ENCODE assay signal across 8 mouse cellular contexts in the genomic region with DNA sequence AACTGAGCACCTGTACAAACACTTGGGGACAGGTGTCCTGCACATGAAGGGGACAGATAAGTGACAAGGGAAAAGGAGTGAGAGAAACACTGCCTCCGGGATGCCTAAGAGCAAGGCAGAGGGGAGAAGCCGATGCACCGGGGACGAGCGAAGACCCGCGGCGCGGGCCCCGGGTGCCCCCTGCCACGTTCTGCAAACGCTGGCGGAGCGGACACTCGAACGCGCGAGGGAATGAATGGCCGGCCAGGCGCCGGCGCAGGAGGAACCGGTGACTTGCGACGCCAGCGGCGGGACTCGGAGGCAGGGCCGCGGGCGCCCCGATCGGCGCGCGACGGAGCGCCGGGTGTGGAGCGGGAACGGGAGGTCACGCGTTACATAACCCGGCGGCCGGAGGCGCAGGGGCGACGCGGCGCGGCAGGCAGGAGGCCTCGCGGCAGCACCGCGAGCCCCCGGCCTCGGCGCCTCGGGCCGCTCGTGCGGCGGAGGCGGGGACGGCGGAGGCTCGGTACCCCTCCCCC. TPM values are rescaled to one million over a fixed set of nuclear protein-coding genes. Genes with fewer than 3 reads are reported as not detected.
DNase-seq lines count a peak whose midpoint lies in the region; ATAC-seq lines count a peak whose summit lies in the region.

No protein-coding gene starts in this region.

- H3K27ac ChIP-seq in embryonic facial prominence, embryonic 13.5 days = peak overlapping the region; percentile 89
- peak overlapping the region; percentile 99 for H3K27ac ChIP-seq in heart, embryonic 10.5 days
- peak overlapping the region; percentile 91 for H3K27ac ChIP-seq in kidney, embryonic 15.5 days
- peak overlapping the region; percentile 96 for H3K27ac ChIP-seq in liver, embryonic 12.5 days
- peak overlapping the region; percentile 80 for H3K27ac ChIP-seq in stomach, embryonic 14.5 days (ENCODE audit: low read length)

- H3K9me3 ChIP-seq in embryonic facial prominence, embryonic 13.5 days = no peaks in the 10 kb centered on the region
- H3K9me3 ChIP-seq in heart, embryonic 10.5 days = no peaks in the 10 kb centered on the region
- no peaks in the 10 kb centered on the region for H3K9me3 ChIP-seq in kidney, embryonic 15.5 days (replicated peaks)
- no peaks in the 10 kb centered on the region for H3K9me3 ChIP-seq in liver, embryonic 12.5 days (replicated peaks)
- no peaks in the 10 kb centered on the region for H3K9me3 ChIP-seq in stomach, embryonic 14.5 days (ENCODE audit: control insufficient read depth, low read depth, low read length)

- peak overlapping the region; percentile 86 for H3K4me2 ChIP-seq in embryonic facial prominence, embryonic 13.5 days
- H3K4me2 ChIP-seq in kidney, embryonic 15.5 days = peak overlapping the region; percentile 91
- H3K4me2 ChIP-seq in liver, embryonic 12.5 days = peak overlapping the region; percentile 91
- peak overlapping the region; percentile 67 for H3K4me2 ChIP-seq in stomach, embryonic 14.5 days (replicated peaks; ENCODE audit: low read depth, low read length)

- peaks cover 16% of the 10 kb centered on the region for H3K4me1 ChIP-seq in embryonic facial prominence, embryonic 13.5 days
- H3K4me1 ChIP-seq in heart, embryonic 10.5 days = peaks cover 31% of the 10 kb centered on the region
- peaks cover 31% of the 10 kb centered on the region for H3K4me1 ChIP-seq in kidney, embryonic 15.5 days
- H3K4me1 ChIP-seq in liver, embryonic 12.5 days = peaks cover 65% of the 10 kb centered on the region
- H3K4me1 ChIP-seq in stomach, embryonic 14.5 days (ENCODE audit: control insufficient read depth, insufficient read depth, low read length) = peaks cover 12% of the 10 kb centered on the region; the same call in 1 of the 2 replicates

- H3K9ac ChIP-seq in embryonic facial prominence, embryonic 13.5 days = peak overlapping the region; percentile 90
- H3K9ac ChIP-seq in kidney, embryonic 15.5 days = peak overlapping the region; percentile 84
- H3K9ac ChIP-seq in liver, embryonic 12.5 days = peak overlapping the region; percentile 98
- H3K9ac ChIP-seq in stomach, embryonic 14.5 days (replicated peaks; ENCODE audit: low read depth, low read length) = peak overlapping the region; percentile 87

- no peaks in the 10 kb centered on the region for H3K36me3 ChIP-seq in embryonic facial prominence, embryonic 13.5 days
- no peaks in the 10 kb centered on the region for H3K36me3 ChIP-seq in heart, embryonic 10.5 days
- H3K36me3 ChIP-seq in kidney, embryonic 15.5 days = no peaks in the 10 kb centered on the region
- H3K36me3 ChIP-seq in liver, embryonic 12.5 days = peaks cover 5% of the 10 kb centered on the region; the same call in 1 of the 2 replicates
- H3K36me3 ChIP-seq in stomach, embryonic 14.5 days (ENCODE audit: control insufficient read depth, insufficient read depth, low read length) = no peaks in the 10 kb centered on the region

- under 1% methylated on average over 65 of the region's 68 CpGs for WGBS in embryonic facial prominence, embryonic 13.5 days
- WGBS in heart, embryonic 10.5 days = 0% methylated on average over 59 of the region's 68 CpGs
- WGBS in kidney, embryonic 15.5 days = under 1% methylated on average over 43 of the region's 68 CpGs
- WGBS in liver, embryonic 12.5 days (ENCODE audit: insufficient replicate concordance) = under 1% methylated on average over 53 of the region's 68 CpGs
- under 1% methylated on average over 50 of the region's 68 CpGs for whole genome bisulfite sequencing in stomach, embryonic 14.5 days

- H3K4me3 ChIP-seq in embryonic facial prominence, embryonic 13.5 days = peak overlapping the region; percentile 82
- H3K4me3 ChIP-seq in heart, embryonic 10.5 days = peak overlapping the region; percentile 91
- H3K4me3 ChIP-seq in kidney, embryonic 15.5 days (replicated peaks) = peak overlapping the region; percentile 82
- peak overlapping the region; percentile 91 for H3K4me3 ChIP-seq in liver, embryonic 12.5 days
- H3K4me3 ChIP-seq in stomach, embryonic 14.5 days (ENCODE audit: low read depth, low read length) = peak overlapping the region; percentile 85

- DNase-seq in 416B (ENCODE audit: low read depth) = peak; percentile 35
- DNase-seq in adrenal gland, postnatal 14 days = peak; percentile 79
- no peak for DNase-seq in heart, embryonic 10.5 days (ENCODE audit: low spot score)
- DNase-seq in neural tube, embryonic 10.5 days (ENCODE audit: extremely low spot score, low spot score) = peak; percentile 66

- peak; percentile 22; the same call in 1 of the 2 replicates for ATAC-seq in embryonic facial prominence, embryonic 13.5 days (ENCODE audit: insufficient number of reproducible peaks, insufficient read depth, low FRiP score, low TSS enrichment, low read depth)
- peak; percentile 41 for ATAC-seq in kidney, embryonic 15.5 days (replicated peaks; ENCODE audit: low FRiP score)
- peak; percentile 24 for ATAC-seq in liver, embryonic 12.5 days
- no peak; the same call in 1 of the 2 replicates for ATAC-seq in stomach, embryonic 14.5 days (ENCODE audit: insufficient number of reproducible peaks, insufficient read depth, low FRiP score, low read depth)

- no peaks in the 10 kb centered on the region for H3K27me3 ChIP-seq in embryonic facial prominence, embryonic 13.5 days
- no peaks in the 10 kb centered on the region for H3K27me3 ChIP-seq in heart, embryonic 10.5 days (ENCODE audit: insufficient read depth, poor library complexity, severe bottlenecking)
- no peaks in the 10 kb centered on the region for H3K27me3 ChIP-seq in kidney, embryonic 15.5 days
- H3K27me3 ChIP-seq in liver, embryonic 12.5 days (replicated peaks) = no peaks in the 10 kb centered on the region
- no peaks in the 10 kb centered on the region for H3K27me3 ChIP-seq in stomach, embryonic 14.5 days (ENCODE audit: control insufficient read depth, insufficient read depth, low read length)

RNA-seq across cellular contexts. Expression of gene Rev1, which starts 0.6 kb away (rescaled TPM):
- total RNA-seq in adrenal gland, postnatal 14 days (2021) = 24.3 TPM in 2 replicates
- 30.0 and 34.5 TPM in 2 replicates for polyA plus RNA-seq in embryonic facial prominence, embryonic 13.5 days (2015; fragmentation: Nextera tagmentation; extraction: Ambion mirVana)
- 27.9 and 32.2 TPM in 2 replicates for polyA plus RNA-seq in heart, embryonic 10.5 days (2016; fragmentation: Nextera tagmentation; extraction: Ambion mirVana)
- polyA plus RNA-seq in kidney, embryonic 15.5 days (2015; fragmentation: Nextera tagmentation; extraction: Ambion mirVana) = 25.0 and 26.7 TPM in 2 replicates
- polyA plus RNA-seq in liver, embryonic 12.5 days (2016; fragmentation: Nextera tagmentation; extraction: Ambion mirVana) = 28.1 and 28.4 TPM in 2 replicates
- polyA plus RNA-seq in stomach, embryonic 14.5 days (2014; fragmentation: Nextera tagmentation; extraction: Ambion mirVana) = 28.8 and 32.8 TPM in 2 replicates
